Mouse (Mus musculus) gastrocnemius, adult 8-10 months (tissue): ENCODE results near the gene Traf7. TPM values are rescaled to one million over a fixed set of nuclear protein-coding genes. Genes with fewer than 3 reads are reported as not detected.

Source experiments
- DNase-seq, 2 experiments: peaks; one replicate each; pipeline ENCODE4 v3.0.0; 2022; ENCODE audit warnings: low spot score in 2 of 2
- total RNA-seq, 4 experiments: library from RNA; stranded (reverse); gene quantifications; 2 replicates each; pipeline ENCODE4 v1.2.4; 2022

The Traf7 gene
- 10 to 100 TPM; 25.0 to 28.2 (median 26.2) TPM for total RNA-seq

DNA sequence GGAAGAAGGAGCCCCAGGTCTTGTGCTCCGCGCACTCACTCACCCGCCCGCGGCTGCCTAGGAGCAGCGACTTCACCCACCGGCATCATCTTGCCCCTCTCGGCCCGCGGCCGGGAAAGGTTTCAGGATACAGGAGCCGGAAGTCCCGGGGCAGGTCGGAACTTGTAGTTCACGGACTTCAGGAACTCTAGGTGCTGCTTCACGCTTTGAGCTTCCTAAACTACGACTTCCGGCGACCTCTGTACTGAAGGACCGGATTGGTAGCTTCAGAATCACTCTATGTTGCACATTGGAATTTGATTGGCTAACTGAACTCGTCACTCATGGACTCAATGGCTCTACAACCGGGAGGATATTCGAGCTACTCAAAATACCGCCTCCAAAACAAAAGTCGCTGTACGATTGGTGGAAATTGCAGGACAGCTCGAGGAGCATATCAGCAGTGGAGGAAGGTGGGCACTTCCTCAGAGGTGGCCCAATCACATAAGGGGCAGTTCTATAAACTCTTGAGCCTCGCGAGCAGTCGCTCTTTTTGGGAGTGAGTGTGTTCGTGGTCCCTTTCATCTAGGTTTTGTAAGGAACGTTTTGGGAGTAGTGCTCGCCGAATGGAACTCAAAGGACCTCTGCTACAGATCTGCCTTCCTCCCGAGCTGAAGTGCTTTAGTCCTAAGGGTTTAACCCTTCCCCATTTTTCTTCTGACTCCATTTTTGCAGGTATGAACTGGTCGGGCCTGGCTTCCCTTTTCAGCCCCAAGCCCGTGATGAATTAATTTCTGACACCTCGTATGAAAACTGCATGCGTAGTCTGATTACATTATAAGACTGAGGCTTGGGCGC, at the start of gene Traf7:
Traf7 (minus strand) TSS at position 216 of the 837 bp plus-strand sequence.
- DNase-seq: peak; percentile 86 to 92

DNA sequence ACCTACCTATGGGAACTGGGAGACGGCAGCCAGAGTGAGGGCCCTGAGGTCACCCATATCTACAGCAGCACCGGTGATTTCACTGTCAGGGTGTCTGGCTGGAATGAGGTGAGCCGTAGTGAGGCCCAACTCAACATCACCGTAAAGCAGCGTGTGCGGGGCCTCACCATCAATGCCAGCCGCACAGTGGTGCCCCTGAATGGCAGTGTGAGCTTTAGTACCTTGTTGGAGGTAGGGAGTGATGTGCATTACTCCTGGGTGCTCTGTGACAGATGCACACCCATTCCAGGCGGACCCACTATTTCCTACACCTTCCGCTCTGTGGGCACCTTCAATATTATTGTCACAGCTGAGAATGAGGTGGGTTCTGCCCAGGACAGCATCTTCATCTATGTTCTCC, 46.1 kb upstream of the Traf7 start:
- no peak for DNase-seq

DNA sequence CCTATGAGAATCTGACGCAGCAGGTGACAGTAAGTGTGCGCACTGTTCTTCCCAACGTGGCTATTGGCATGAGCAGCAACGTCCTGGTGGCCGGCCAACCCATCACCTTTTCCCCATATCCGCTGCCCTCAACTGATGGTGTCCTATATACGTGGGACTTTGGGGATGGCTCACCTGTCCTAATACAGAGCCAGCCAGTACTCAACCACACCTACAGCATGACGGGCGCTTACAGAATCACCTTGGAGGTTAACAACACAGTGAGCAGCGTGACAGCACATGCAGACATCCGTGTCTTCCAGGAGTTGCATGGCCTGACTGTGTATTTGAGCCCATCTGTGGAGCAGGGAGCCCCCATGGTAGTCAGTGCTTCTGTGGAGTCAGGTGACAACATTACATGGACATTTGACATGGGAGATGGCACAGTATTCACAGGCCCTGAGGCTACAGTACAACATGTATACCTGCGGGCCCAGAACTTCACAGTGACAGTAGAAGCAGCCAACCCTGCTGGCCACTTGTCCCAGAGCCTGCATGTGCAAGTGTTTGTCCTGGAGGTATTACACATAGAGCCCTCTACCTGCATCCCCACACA, 45.0 kb upstream of the Traf7 start:
- DNase-seq: no peak

DNA sequence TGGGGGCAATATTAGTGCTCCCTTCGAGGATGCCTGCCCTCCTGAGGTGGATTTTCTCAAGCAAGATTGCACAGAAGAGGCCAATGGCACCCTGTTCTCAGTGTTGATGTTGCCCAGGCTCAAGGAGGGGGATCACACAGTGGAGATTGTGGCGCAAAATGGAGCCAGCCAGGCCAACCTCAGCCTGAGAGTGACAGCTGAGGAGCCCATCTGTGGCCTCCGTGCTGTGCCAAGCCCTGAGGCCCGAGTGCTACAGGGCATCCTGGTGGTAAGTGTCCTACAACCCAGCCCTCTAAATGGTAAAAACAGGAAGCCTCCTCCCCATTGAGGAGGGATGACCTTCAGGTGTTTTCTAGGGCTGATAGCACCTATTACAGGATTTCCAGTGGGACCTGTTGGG, 42.1 kb upstream of the Traf7 start:
- DNase-seq: no peak

DNA sequence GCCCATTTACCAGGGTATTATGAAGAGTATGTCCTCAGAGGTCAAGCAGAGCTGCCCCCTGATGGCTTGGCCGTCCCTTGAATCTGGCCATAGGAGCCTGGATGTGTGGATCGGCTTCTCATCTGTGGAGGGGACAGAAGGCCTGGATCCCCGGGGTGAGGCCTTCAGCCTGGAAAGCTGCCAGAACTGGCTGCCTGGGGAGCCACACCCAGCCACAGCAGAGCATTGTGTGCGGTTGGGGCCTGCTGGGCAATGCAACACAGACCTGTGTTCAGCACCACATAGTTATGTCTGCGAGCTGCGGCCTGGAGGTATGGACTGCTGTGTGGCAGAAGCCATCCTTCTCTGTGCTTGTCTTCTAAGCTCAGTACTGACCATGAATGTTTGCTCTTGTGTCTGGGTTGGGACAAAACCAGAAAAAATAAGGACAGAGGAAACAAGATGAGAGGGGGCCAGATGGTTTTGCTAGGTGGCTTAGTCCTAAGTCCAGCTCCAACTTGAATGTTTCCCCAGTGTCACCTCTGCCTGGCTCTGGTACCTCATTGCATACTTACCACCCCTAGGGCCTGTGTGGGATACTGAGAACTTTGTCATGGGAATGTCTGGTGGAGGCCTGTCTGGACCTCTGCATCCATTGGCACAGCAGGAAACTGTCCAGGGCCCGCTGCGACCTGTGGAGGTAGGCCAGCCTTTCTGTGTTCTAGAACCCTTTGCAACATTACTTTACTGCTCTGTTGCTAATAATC, 39.5 kb upstream of the Traf7 start:
- peak in 1 of 2 experiments; percentile 31 for DNase-seq

DNA sequence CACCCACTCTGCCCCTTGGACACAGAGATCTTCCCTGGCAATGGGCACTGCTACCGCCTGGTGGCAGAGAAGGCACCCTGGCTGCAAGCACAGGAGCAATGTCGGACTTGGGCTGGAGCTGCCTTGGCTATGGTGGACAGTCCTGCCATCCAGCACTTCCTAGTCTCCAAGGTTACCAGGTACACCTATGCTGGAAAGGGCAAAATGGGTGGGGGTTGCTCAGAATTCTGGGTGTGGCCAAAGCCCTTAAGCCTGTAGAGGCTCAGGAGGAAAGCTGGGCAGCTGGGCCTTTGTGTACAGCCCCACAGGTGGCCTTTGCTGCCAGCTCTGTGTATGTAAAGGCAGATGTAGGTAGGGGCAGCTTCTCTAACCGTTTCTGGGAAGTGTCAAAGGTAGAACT, 38.1 kb upstream of the Traf7 start:
- DNase-seq: no peak

DNA sequence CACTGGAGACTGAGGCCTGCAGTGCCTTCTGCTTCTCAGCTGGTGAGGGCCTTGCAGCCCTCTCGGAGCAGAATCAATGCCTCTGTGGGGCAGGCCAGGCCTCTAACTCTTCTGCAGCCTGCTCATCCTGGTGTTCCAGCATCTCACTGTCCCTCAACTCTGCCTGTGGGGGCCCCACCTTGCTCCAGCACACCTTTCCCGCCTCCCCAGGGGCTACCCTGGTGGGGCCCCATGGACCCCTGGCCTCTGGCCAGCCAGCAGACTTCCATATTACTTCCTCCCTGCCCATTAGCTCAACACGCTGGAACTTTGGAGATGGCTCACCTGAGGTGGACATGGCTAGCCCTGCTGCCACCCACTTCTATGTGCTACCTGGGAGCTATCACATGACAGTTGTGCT, 37.4 kb upstream of the Traf7 start:
- DNase-seq: no peak

DNA sequence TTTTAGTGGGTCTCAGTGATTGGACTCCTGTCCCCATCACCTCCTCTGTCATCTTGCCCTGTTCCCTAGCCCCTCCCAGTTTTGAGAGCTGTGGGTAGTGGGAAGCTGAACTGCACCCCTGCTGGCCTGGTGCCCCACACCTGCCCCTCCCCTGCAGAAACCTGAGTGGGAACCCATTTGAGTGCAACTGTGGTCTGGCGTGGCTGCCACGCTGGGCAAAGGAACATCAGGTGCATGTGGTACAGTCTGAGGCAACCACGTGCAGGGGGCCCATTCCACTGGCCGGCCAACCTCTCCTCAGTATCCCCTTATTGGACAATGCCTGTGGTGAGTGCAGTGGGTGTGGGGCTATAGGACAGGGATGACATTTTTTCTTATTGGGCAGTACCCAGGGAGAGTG, 36.7 kb upstream of the Traf7 start:
- DNase-seq: no peak

DNA sequence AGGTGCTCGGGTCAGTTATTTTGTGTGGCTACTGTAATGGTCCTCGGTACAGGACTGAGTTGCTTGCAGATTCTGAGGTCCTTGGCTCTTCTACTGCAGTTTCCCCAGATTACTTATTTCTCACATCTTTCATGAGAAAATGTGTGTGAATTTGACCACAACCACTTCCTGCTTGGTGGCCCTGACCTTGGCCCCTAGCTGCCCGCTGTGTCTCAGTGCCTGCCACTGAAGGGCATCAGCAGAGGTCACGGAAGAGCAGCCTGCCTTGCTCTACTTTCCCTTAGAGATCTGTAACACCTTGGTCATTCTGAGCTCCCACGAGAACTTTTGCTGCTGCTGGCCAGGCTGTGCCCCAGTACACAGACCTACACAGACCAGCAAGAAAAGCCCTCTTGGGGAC, 35.9 kb upstream of the Traf7 start:
- no peak for DNase-seq

DNA sequence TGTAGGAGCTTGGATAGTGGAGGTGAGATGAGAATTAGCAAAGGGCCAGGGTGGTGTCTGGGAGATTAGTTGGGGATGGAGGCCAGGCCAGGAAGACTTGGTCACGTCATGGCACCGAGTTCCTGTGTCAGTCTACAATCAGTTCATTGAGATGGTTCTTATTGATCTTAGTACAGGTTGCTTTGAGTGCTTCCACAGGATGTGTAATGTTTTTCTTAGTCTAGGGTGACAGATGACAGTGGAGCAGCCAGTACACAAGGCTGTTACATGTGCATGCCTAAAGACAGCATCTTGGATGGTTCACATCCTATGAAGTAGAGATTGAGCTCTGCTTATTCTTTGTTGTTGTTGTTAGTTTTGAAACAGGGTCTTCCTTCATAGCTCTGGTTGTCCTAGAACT, 33.9 kb upstream of the Traf7 start:
- no peak for DNase-seq

DNA sequence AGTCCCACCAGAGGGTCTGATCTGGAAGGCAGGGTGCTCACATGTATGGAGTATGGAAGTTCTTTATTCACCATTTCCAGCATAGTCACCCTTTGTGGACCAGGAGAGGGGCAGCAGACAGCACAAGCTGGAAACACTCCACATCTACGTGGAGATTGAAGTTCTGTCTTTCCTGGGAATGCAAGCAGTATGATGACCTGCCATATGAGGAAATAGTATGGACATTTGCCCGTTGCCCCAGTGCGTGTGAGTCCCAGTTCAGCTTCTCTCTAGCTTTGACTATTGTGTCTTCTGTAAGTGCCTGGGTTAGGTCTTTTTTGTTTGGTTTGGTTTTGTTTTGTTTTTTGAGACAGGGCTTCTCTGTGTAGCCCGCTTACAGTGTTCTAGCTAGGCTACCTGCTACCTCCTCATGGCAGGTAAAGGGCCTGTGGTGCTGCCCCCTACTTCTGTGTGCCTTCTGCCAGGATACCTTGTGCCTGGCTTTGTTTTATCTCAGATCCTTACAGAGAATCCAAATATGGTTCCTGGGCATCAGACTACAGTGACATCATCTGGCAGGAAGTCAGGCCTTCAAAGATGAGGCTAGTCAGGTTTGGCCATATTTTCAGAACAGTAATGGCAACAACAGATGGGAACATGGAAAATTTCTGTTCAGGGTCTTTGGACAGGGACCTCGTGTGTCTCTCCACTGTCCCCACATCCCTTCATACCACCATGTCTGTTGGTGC, 32.7 kb upstream of the Traf7 start:
- no peak for DNase-seq

DNA sequence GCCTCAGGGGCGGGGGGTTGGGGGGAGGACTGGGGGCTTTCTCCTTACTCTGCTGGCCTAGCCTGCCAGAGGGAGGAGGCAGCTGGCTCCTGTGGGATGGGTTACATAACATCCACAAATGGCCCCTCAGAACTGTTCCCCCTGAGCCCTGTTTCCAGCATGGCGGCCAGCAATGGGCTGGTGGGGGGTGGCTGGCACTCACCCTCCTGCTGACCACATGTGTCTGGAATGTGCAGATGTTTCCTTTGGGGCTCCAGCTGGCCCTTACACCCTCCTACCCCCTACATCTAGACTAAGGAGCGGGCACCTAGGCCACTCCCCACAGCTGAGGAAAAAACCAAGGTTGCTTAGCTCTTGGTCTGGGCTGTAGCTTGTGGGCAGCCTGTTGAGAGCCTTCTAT, 31.4 kb upstream of the Traf7 start:
- peak in 1 of 2 experiments; percentile 61 for DNase-seq

DNA sequence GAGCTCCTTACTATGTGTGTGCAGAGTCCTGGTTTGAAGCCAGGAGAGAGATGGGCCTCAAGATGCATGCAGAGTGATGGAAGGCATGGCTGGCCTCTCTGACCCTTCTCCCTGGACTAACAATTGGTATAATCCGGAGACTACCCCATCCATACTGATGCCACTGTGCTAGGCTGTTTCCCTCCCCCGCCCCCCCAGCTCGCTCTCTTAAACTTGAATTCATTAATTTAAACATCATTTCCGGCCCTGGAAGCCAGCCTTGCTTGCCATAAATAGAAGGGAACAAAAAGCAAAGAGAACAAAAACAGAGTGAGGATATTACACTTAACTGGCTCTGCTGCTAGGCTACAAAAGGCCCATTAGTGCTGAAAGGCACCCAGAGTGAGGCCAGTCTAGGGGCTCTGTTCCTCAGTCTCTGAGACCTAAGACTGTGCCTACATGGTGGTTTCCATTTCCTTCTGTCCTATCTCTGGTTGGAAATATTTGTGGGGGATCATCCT, 30.9 kb upstream of the Traf7 start:
- no peak for DNase-seq

DNA sequence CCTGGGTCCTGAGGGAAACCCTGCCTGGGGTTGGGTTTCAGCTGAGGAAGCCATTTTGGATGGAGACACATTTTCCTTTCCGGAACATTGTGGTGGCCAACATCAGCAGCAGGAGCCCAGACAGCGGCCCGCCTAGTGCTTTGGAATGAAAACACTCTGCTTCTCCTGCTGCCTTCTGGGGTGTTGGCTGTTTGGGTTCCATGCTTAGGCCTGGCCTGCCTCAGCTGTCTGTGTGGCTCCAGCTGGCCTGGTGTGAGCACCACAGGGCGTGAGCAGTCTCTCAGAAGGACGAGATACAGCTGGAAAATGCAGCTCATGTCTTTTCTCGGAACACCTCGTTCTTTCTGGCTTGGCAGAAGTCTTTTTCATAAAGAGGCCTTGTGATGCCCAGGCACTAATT, 29.4 kb upstream of the Traf7 start:
- peak; percentile 56 to 63 for DNase-seq

DNA sequence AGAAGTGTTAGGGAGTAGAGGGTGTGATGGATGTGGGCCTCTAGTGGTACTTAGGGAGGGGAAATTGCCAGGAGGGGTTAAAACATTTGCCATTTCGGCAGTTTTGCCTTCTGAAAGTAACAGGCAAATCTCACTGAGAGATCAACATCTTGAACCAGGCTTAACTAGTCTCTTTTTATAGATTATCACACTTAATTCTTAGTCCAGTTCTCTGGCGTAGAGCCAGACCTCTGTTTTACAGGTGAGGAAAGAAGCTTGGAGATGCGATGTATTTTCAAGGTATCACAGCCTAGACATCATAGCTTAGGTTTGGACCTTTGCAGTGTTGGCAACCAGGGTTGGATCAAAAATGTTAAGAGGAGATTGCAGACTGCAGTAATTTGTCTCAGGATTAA, 23.3 kb upstream of the Traf7 start:
- DNase-seq: no peak

DNA sequence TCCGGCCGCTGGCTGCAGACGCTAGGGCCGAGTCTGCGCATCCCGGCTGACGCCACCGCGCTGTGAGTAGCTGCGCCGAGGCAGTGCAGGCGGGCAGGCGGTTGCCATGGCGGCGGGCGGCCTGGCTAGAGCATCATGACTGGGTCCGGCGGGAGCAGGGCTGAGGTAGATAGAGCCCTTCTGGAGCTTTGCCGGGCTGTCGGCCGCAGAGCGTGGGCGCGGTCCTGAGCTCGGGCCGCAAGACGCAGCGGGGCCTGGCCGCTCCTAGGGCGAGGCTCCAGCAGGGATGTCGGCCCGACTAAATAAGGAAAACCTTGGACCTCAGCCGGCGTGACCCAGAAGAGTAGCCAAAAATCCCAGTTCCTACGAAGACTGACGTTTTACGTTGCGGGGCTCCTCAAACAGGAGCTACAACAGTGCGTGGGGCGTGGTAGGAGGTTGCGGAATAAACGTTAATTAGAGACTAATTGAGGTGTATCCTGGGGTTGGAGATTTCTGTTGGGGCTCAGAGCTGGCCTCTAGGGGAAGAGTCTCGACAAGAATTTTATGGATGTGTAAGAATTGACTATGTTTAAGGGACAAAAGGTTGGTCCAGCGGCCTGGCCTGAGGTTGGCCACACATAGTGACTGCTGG, 22.8 kb upstream of the Traf7 start:
- peak; percentile 79 to 87 for DNase-seq

DNA sequence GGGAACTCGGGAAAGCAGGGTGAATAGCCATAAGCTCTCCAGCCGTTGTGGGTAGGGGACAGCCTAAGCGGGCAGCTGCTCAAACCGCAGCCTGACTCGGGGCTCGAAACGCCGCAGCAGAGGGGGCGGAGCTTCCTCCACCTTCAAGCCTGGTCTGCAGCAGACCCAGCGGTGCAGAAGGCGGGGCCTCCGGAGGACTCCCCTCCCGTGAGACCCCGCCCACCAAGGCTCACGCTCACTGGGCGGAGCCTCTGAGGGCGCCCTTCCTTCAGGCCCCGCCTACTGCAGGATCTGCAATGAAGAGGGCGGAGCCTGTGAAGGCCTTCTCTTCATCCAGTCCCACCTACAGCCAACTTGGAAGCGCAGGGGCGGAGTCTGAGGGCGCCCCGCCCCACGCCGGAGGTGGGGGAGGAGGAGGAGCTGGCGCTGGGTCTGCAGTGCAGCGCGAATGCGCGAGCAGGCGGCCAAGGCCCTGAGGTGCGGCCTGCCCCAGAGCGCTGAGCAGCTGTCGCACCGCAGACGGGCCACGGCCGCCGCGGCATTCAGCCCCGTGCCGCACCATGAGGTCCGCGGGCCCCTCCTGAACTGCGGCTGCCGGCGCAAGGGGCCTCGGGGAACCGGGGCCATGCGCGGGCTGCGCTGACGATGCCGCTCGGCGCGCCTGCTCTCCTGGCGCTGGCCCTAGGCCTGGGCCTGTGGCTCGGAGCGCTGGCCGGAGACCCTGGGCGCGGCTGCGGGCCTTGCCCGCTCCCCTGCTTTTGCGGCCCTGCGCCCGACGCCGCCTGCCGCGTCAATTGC, 22.1 kb upstream of the Traf7 start, which contains the start of gene Pkd1:
Pkd1 (plus strand) TSS at position 217 of the 798 bp plus-strand sequence.
- DNase-seq: peak; percentile 99 to 100

DNA sequence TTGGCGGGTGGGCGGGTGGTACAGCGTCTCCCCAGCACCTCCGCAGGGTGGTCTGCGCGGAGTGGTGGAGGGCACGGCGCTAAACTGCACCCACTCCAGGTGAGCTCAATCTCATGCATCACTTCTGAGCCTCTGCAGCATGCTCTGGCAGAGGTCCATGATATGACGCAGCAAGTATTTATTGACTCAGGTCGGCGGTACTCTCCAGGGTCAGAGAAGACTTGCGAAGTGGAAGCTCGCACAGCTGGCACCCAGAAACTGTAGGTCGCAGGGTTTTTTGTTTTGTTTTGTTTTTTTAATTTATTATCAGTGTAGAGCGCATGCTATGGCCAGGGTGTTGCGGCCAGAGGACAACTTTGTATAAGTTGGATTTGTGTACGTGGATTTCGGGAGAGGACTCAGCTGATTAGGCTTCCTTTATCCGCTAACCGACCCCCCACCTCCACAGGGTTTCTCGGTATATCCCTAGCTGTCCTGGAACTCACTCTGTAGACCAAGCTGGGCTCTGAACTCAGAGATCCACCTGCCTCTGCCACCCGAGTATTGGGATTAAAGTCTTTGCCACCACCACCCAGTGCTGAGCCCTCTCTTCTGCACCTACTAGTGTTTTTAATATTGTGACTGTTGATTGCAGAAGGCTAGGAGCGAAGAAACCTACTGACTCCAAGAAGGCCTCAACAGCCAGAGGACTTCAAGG, 21.3 kb upstream of the Traf7 start:
- DNase-seq: peak; percentile 30 to 41

DNA sequence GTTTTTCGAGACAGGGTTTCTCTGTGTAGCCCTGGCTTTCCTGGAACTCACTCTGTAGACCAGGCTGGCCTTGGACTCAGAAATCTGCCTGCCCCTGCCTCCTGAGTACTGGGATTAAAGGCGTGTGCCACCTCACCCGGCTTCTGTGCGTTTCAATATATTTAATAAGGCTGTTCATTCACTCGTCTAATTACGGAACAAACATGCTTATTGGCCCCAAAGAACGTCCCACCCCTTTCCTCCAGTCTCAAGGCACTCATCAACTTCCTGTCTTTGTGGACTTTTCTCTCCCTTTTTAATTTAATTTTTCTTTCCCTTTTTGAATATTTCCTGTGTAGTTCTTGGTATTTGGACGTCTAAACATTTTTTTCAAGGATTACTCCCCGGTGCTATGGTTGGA, 20.7 kb upstream of the Traf7 start:
- no peak for DNase-seq
